Mouse (Mus musculus) ZHBTc4 (cell line): Measurements from ENCODE around the gene Gm20388.

Source experiments
- DNase-seq: peaks from one replicate; pipeline ENCODE4 v3.0.0-alpha.2; 2011; ENCODE audit warnings: low read depth, low spot score

The Gm20388 gene

GRCm38 (mm10) chr8:122282035-122282358 lies 2371.4 kb downstream of the Gm20388 start, which contains the start of gene Zfpm1:
TSS of gene Zfpm1 (plus strand) at chr8:122282141.
- DNase-seq, result no peak

- peak; percentile 54 for DNase-seq
These were observed 2372.1 kb downstream of the Gm20388 start for GRCm38 (mm10) chr8:122282501-122283355.

GRCm38 (mm10) chr8:122283356-122284202 lies 2372.9 kb downstream of the Gm20388 start:
- peak; percentile 42 for DNase-seq

GRCm38 (mm10) chr8:122284203-122284658 lies 2373.6 kb downstream of the Gm20388 start:
- DNase-seq, result peak; percentile 73

- no peak for DNase-seq
These were observed 2374.1 kb downstream of the Gm20388 start for GRCm38 (mm10) chr8:122284659-122285261.

- DNase-seq, result no peak
These were observed 2375.1 kb downstream of the Gm20388 start for GRCm38 (mm10) chr8:122285727-122286126.

- DNase-seq, result no peak
These were observed 2376.3 kb downstream of the Gm20388 start for GRCm38 (mm10) chr8:122286899-122287298.

GRCm38 (mm10) chr8:122287742-122288141 lies 2377.1 kb downstream of the Gm20388 start:
- DNase-seq, result no peak

- DNase-seq, result no peak
These were observed 2377.7 kb downstream of the Gm20388 start for GRCm38 (mm10) chr8:122288344-122288743.

- no peak for DNase-seq
These were observed 2380.4 kb downstream of the Gm20388 start for GRCm38 (mm10) chr8:122291075-122291474.

- no peak for DNase-seq
These were observed 2380.9 kb downstream of the Gm20388 start for GRCm38 (mm10) chr8:122291549-122291948.

GRCm38 (mm10) chr8:122293484-122293883 lies 2382.8 kb downstream of the Gm20388 start:
- DNase-seq, result no peak

GRCm38 (mm10) chr8:122294273-122294683 lies 2383.6 kb downstream of the Gm20388 start:
- peak; percentile 72 for DNase-seq

- DNase-seq, result no peak
These were observed 2384.7 kb downstream of the Gm20388 start for GRCm38 (mm10) chr8:122295389-122295788.

GRCm38 (mm10) chr8:122296173-122297001 lies 2385.7 kb downstream of the Gm20388 start:
- DNase-seq, result no peak

GRCm38 (mm10) chr8:122299581-122300254 lies 2389.1 kb downstream of the Gm20388 start:
- no peak for DNase-seq

GRCm38 (mm10) chr8:122301081-122301480 lies 2390.4 kb downstream of the Gm20388 start:
- DNase-seq, result no peak

- DNase-seq, result no peak
These were observed 2391.2 kb downstream of the Gm20388 start for GRCm38 (mm10) chr8:122301866-122302265.

- no peak for DNase-seq
These were observed 2392.8 kb downstream of the Gm20388 start for GRCm38 (mm10) chr8:122303451-122303850.

- DNase-seq, result peak; percentile 63
These were observed 2393.4 kb downstream of the Gm20388 start for GRCm38 (mm10) chr8:122304058-122304457.
